Mouse (Mus musculus): ENCODE data around the gene Rnf166.

Rnf166 gene

GRCm38 (mm10) chr8:122467816-122468215 is 8.0 kb downstream of the Rnf166 start:
- DNase-seq: no peak

- no peak for DNase-seq
Observed at GRCm38 (mm10) chr8:122464985-122465384, 10.9 kb downstream of the Rnf166 start.

GRCm38 (mm10) chr8:122463651-122464640 is 11.9 kb downstream of the Rnf166 start:
- DNase-seq: no peak

- no peak for DNase-seq
Observed at GRCm38 (mm10) chr8:122462510-122462909, 13.4 kb downstream of the Rnf166 start.

GRCm38 (mm10) chr8:122461473-122462148 is 14.3 kb downstream of the Rnf166 start:
- DNase-seq: peak; percentile 79

- no peak for DNase-seq
Observed at GRCm38 (mm10) chr8:122460524-122461472, 15.1 kb downstream of the Rnf166 start, which contains the start of gene Snai3. Snai3 (minus strand) TSS chr8:122460733.

GRCm38 (mm10) chr8:122459990-122460389 is 15.9 kb downstream of the Rnf166 start:
- no peak for DNase-seq

GRCm38 (mm10) chr8:122459218-122459900 is 16.5 kb downstream of the Rnf166 start:
- DNase-seq: no peak

GRCm38 (mm10) chr8:122457171-122457570 is 18.7 kb downstream of the Rnf166 start:
- no peak for DNase-seq

- no peak for DNase-seq
Observed at GRCm38 (mm10) chr8:122454409-122454808, 21.5 kb downstream of the Rnf166 start.

GRCm38 (mm10) chr8:122452154-122452553 is 23.7 kb downstream of the Rnf166 start:
- no peak for DNase-seq

GRCm38 (mm10) chr8:122451161-122451703 is 24.6 kb downstream of the Rnf166 start:
- no peak for DNase-seq

GRCm38 (mm10) chr8:122445203-122445602 is 30.7 kb downstream of the Rnf166 start:
- no peak for DNase-seq

GRCm38 (mm10) chr8:122444058-122444748 is 31.7 kb downstream of the Rnf166 start:
- peak; percentile 76 for DNase-seq

- DNase-seq: peak; percentile 100
Observed at GRCm38 (mm10) chr8:122443262-122444006, 32.4 kb downstream of the Rnf166 start, which contains the start of gene Mvd. Mvd (minus strand) TSS chr8:122443422.

- DNase-seq: no peak
Observed at GRCm38 (mm10) chr8:122442781-122443180, 33.1 kb downstream of the Rnf166 start.

- DNase-seq: no peak
Observed at GRCm38 (mm10) chr8:122442356-122442755, 33.5 kb downstream of the Rnf166 start.

- no peak for DNase-seq
Observed at GRCm38 (mm10) chr8:122441326-122441725, 34.5 kb downstream of the Rnf166 start.

GRCm38 (mm10) chr8:122439336-122439735 is 36.5 kb downstream of the Rnf166 start:
- DNase-seq: no peak

- no peak for DNase-seq
Observed at GRCm38 (mm10) chr8:122437708-122438331, 38.0 kb downstream of the Rnf166 start.

Measured in right cerebral cortex, postnatal 25 days (tissue).